Mouse (Mus musculus): Measurements from ENCODE around the gene Sdk1. TPM values are rescaled to one million over a fixed set of nuclear protein-coding genes. Genes with fewer than 3 reads are reported as not detected.
A peak's percentile ranks its signal among the peaks of the same experiment; 100 is the strongest.

The Sdk1 gene
- polyA plus RNA-seq, 1 experiment from 2014 or later = 2.0 TPM

DNA sequence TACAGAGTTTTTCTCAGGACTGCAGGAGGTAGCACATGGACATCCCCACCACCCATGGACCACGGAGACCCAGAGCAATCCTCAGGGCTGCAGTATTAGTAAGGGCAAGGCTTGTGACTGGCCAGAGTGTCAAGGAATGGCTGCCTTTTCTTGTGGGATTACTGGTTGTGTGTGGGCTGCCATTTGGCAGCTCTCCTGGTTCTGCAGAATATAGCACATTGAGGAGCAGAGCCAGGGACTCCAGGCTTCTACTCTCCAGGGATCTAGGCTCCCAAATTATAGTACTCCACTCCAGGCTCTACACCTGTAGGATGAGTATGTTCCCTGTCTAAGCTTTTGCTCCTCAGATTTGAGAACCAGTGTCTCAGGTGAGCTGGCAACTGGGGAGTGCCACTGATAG, 69.4 kb downstream of the Sdk1 start:
- H3K4me1 ChIP-seq (ENCODE audit: control insufficient read depth, insufficient read depth, low read depth, low read length) = no peaks in the 10 kb centered on the region
- WGBS = 74% methylated on average over 1 of the region's 1 CpGs

DNA sequence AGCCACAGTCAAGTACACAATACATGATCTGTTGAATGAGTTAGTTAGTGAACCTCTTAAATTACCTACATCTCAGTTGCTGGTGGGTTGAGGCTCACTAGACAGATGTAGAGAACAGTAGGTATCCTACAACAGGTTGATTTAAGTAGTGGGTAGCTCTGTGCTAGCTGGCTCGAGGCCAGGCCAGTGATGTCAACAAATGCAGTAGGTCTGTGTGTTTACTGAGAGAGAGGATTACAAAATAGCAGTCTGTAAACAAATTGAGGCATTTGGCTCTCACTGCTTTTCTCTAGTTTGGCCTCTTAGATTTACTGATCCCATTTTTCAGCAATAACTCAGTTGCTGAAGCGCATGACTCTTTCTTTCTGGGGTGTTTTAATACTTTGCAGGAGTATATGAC, 70.5 kb downstream of the Sdk1 start:
- ATAC-seq = no peak
- no peaks in the 10 kb centered on the region for H3K9me3 ChIP-seq (ENCODE audit: control insufficient read depth, low read length)
- WGBS = 81% methylated on average over 2 of the region's 2 CpGs
- no peaks in the 10 kb centered on the region for H3K36me3 ChIP-seq (ENCODE audit: control insufficient read depth, insufficient read depth, low read length)
- H3K9ac ChIP-seq (ENCODE audit: low read depth, low read length) = no peak overlapping the region
- no peak overlapping the region for H3K4me2 ChIP-seq (ENCODE audit: low read length)
- H3K27ac ChIP-seq (ENCODE audit: low read depth, low read length) = no peak overlapping the region
- H3K4me1 ChIP-seq (ENCODE audit: control insufficient read depth, insufficient read depth, low read depth, low read length) = no peaks in the 10 kb centered on the region
- H3K27me3 ChIP-seq (replicated peaks; ENCODE audit: control insufficient read depth, insufficient read depth, low read length) = no peaks in the 10 kb centered on the region
- H3K4me3 ChIP-seq (ENCODE audit: low read length) = no peak overlapping the region

More for the DNA sequence above, 69.4 kb downstream of the Sdk1 start:
- no peak for ATAC-seq
- no peak overlapping the region for H3K4me2 ChIP-seq (ENCODE audit: low read length)
- no peak overlapping the region for H3K4me3 ChIP-seq (ENCODE audit: low read length)
- no peaks in the 10 kb centered on the region for H3K36me3 ChIP-seq (ENCODE audit: control insufficient read depth, insufficient read depth, low read length)
- no peak overlapping the region for H3K9ac ChIP-seq (ENCODE audit: low read depth, low read length)
- H3K27ac ChIP-seq (ENCODE audit: low read depth, low read length) = no peak overlapping the region
- no peaks in the 10 kb centered on the region for H3K9me3 ChIP-seq (ENCODE audit: control insufficient read depth, low read length)
- no peaks in the 10 kb centered on the region for H3K27me3 ChIP-seq (replicated peaks; ENCODE audit: control insufficient read depth, insufficient read depth, low read length)

DNA sequence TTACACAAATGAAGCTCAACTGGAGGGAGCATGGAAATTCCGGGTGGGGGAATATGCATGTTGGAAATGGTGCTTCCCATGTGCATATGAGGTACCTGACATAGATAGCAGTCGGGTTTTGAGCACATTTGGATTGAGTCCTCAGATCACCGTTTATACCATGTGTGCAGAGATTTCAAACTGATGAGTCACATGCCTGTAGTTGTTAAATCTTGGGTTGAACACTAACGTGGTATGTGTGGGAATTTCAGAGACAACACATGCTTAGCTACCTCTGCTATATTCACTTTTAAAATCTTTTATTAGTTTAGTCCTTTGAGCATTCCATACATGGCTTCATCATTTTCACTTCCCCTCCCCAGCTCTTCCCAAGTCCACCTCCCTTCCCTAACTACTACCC, 71.0 kb downstream of the Sdk1 start:
- no peak overlapping the region for H3K4me3 ChIP-seq (ENCODE audit: low read length)

DNA sequence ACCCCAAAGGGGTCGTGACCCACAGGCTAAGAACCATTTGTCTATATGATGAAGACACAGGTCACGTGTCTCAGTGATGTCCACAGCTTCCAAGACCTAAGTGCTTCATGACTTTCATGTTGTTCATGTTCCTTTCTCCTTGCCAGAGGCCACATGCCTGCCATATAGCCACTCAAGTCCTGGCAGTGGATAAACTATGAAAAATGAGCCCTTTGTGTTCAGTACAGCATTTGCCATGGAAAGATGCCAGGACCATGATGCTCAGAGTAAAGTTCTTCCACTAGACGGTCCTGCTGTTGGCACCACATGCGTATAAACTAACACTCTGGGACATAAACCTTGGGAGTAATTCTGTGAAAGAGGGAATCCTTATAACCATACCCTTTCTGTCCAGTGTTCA, 75.8 kb downstream of the Sdk1 start:
- WGBS = 58% methylated on average over 4 of the region's 4 CpGs
- Histone ChIP-seq H3K27ac (ENCODE audit: low read depth, low read length) (no peak overlapping the region), H3K9ac (ENCODE audit: low read depth, low read length) (no peak overlapping the region), H3K36me3 (ENCODE audit: control insufficient read depth, insufficient read depth, low read length) (no peaks in the 10 kb centered on the region), H3K4me2 (ENCODE audit: low read length) (no peak overlapping the region), H3K9me3 (ENCODE audit: control insufficient read depth, low read length) (no peaks in the 10 kb centered on the region), H3K27me3 (replicated peaks; ENCODE audit: control insufficient read depth, insufficient read depth, low read length) (no peaks in the 10 kb centered on the region), H3K4me1 (ENCODE audit: control insufficient read depth, insufficient read depth, low read depth, low read length) (no peaks in the 10 kb centered on the region), H3K4me3 (ENCODE audit: low read length) (no peak overlapping the region)
- ATAC-seq = no peak

More for the DNA sequence above, 71.0 kb downstream of the Sdk1 start:
- H3K36me3 ChIP-seq (ENCODE audit: control insufficient read depth, insufficient read depth, low read length) = no peaks in the 10 kb centered on the region
- H3K9me3 ChIP-seq (ENCODE audit: control insufficient read depth, low read length) = no peaks in the 10 kb centered on the region
- no peak overlapping the region for H3K27ac ChIP-seq (ENCODE audit: low read depth, low read length)
- H3K27me3 ChIP-seq (replicated peaks; ENCODE audit: control insufficient read depth, insufficient read depth, low read length) = no peaks in the 10 kb centered on the region
- no peaks in the 10 kb centered on the region for H3K4me1 ChIP-seq (ENCODE audit: control insufficient read depth, insufficient read depth, low read depth, low read length)
- no peak overlapping the region for H3K4me2 ChIP-seq (ENCODE audit: low read length)
- 89% methylated on average over 4 of the region's 4 CpGs for WGBS
- no peak for ATAC-seq
- no peak overlapping the region for H3K9ac ChIP-seq (ENCODE audit: low read depth, low read length)

DNA sequence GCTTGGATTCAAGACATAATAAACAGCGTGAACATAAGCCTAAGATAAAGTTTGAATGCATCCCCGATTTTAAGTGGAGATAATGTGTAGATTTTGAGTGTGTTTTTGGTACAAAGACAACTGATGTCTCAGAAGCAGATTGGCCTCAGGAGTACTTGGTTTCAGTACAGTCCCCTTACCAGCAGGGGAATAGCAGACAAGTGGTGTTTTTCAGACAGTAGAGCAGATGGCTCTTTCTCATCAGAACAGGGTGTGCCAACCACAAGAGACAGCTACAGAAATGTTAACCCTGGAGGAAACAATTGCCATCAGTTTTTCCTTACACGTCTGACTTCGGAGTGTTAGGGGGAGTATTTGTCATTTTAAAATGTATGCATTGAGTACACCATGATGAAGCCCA, 83.6 kb downstream of the Sdk1 start:
- Histone ChIP-seq H3K36me3 (ENCODE audit: control insufficient read depth, insufficient read depth, low read length) (no peaks in the 10 kb centered on the region), H3K4me2 (ENCODE audit: low read length) (no peak overlapping the region), H3K9me3 (ENCODE audit: control insufficient read depth, low read length) (no peaks in the 10 kb centered on the region), H3K4me3 (ENCODE audit: low read length) (no peak overlapping the region), H3K9ac (ENCODE audit: low read depth, low read length) (no peak overlapping the region), H3K27ac (ENCODE audit: low read depth, low read length) (no peak overlapping the region), H3K27me3 (replicated peaks; ENCODE audit: control insufficient read depth, insufficient read depth, low read length) (no peaks in the 10 kb centered on the region), H3K4me1 (ENCODE audit: control insufficient read depth, insufficient read depth, low read depth, low read length) (no peaks in the 10 kb centered on the region)
- ATAC-seq = no peak
- WGBS = 81% methylated on average over 4 of the region's 4 CpGs

DNA sequence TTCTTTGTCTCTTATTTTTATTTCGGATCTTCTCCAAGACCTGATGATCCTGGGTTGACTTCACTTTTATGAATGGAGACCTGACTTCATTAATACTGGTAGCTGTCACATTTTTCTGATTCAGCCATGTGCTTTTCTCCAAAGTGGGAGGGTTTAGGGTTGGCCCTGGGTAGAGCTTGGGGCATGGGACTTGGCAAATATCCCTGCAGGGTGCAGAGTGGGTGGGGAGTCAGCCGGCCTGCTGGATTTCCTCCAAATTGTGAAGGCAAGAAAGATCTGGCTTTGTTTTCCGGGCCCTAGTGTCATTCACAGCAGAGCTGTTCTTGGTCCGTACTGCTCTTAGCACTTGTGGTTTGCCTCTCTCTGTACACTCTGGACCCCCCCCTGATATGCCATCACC, 103.1 kb downstream of the Sdk1 start:
- H3K9me3 ChIP-seq (ENCODE audit: control insufficient read depth, low read length) = peaks cover 6% of the 10 kb centered on the region
- no peak overlapping the region for H3K27ac ChIP-seq (ENCODE audit: low read depth, low read length)
- peak; percentile 56; the same call in 1 of the 2 replicates for ATAC-seq
- no peak overlapping the region for H3K4me3 ChIP-seq (ENCODE audit: low read length)
- 37% methylated on average over 4 of the region's 4 CpGs for WGBS
- no peaks in the 10 kb centered on the region for H3K36me3 ChIP-seq (ENCODE audit: control insufficient read depth, insufficient read depth, low read length)
- no peaks in the 10 kb centered on the region for H3K27me3 ChIP-seq (replicated peaks; ENCODE audit: control insufficient read depth, insufficient read depth, low read length)
- no peak overlapping the region for H3K9ac ChIP-seq (ENCODE audit: low read depth, low read length)
- no peak overlapping the region for H3K4me2 ChIP-seq (ENCODE audit: low read length)
- no peaks in the 10 kb centered on the region; the same call in 1 of the 2 replicates for H3K4me1 ChIP-seq (ENCODE audit: control insufficient read depth, insufficient read depth, low read depth, low read length)

DNA sequence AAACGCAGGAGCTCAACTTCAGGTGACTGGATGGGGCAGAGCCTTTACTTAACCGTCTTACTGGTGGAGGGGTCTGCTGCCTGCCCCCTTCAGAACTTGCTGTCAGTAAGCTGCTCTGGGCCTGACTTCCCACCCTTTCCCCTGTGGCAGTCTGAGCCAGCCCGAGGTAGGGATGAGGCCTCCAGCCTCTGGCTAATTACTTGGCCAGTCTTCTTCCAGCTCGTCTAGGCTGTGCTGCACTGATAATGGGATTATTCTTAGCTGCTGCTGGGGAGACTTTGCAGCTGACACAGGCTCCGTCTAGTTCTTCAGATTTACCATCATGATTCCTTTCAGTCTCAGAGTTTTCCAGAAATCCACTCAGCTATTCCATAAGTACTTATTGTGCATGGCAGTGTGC, 104.2 kb downstream of the Sdk1 start:
- ATAC-seq = no peak

DNA sequence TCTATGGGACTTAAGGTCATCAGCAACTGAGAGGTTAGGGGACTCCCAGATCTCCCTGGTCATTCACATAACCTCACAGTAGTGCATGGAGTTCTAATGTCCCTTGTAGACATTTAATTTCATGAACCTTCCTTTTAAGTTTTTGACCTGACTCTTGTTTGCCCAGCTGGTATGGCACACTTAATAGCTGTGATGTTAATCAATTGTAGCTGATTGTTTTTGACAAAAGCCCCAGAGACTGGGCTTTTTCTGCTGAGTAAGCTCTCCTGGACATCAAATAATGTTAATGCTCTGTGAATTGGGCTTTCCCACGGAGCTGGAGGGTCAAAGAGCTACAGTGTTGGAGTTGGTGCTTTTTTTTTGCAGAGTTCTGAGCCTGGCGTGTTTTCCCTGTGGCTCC, 121.4 kb downstream of the Sdk1 start:
- H3K4me2 ChIP-seq (ENCODE audit: low read length) = no peak overlapping the region
- 21% methylated on average over 2 of the region's 2 CpGs for WGBS
- H3K9ac ChIP-seq (ENCODE audit: low read depth, low read length) = no peak overlapping the region
- no peak for ATAC-seq
- H3K27ac ChIP-seq (ENCODE audit: low read depth, low read length) = no peak overlapping the region
- no peak overlapping the region for H3K4me3 ChIP-seq (ENCODE audit: low read length)
- no peaks in the 10 kb centered on the region for H3K27me3 ChIP-seq (replicated peaks; ENCODE audit: control insufficient read depth, insufficient read depth, low read length)
- no peaks in the 10 kb centered on the region for H3K4me1 ChIP-seq (ENCODE audit: control insufficient read depth, insufficient read depth, low read depth, low read length)
- no peaks in the 10 kb centered on the region for H3K9me3 ChIP-seq (ENCODE audit: control insufficient read depth, low read length)
- H3K36me3 ChIP-seq (ENCODE audit: control insufficient read depth, insufficient read depth, low read length) = no peaks in the 10 kb centered on the region

More for the DNA sequence above, 104.2 kb downstream of the Sdk1 start:
- Histone ChIP-seq H3K9ac (ENCODE audit: low read depth, low read length) (no peak overlapping the region), H3K36me3 (ENCODE audit: control insufficient read depth, insufficient read depth, low read length) (no peaks in the 10 kb centered on the region), H3K4me2 (ENCODE audit: low read length) (no peak overlapping the region), H3K27me3 (replicated peaks; ENCODE audit: control insufficient read depth, insufficient read depth, low read length) (no peaks in the 10 kb centered on the region), H3K4me1 (ENCODE audit: control insufficient read depth, insufficient read depth, low read depth, low read length) (no peaks in the 10 kb centered on the region; the same call in 1 of the 2 replicates), H3K4me3 (ENCODE audit: low read length) (no peak overlapping the region), H3K27ac (ENCODE audit: low read depth, low read length) (no peak overlapping the region), H3K9me3 (ENCODE audit: control insufficient read depth, low read length) (peaks cover 6% of the 10 kb centered on the region)
- 67% methylated on average over 5 of the region's 5 CpGs for WGBS

DNA sequence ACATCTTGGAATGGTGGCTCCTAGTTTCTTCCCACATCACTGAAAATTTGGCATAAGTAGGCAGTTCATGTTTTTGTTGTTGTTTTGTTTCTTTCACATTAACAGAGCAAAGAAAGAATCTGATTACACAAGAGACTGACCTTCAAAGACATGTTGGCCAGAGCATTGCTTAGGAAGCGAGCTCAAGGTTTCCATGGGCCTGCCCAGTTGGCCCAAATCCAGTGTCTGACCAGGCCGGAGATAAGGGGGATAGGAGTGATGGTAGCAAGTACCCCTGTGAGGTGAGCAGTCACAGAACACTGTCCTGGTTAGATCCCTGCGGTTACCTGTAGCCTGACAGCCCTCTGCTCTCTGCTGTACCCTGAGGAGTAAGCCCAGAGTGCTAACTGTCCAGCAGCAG, 122.7 kb downstream of the Sdk1 start:
- ATAC-seq = no peak
- Histone ChIP-seq H3K4me2 (ENCODE audit: low read length) (no peak overlapping the region), H3K9ac (ENCODE audit: low read depth, low read length) (no peak overlapping the region), H3K36me3 (ENCODE audit: control insufficient read depth, insufficient read depth, low read length) (no peaks in the 10 kb centered on the region), H3K9me3 (ENCODE audit: control insufficient read depth, low read length) (no peaks in the 10 kb centered on the region), H3K27me3 (replicated peaks; ENCODE audit: control insufficient read depth, insufficient read depth, low read length) (no peaks in the 10 kb centered on the region), H3K4me1 (ENCODE audit: control insufficient read depth, insufficient read depth, low read depth, low read length) (peaks cover 1% of the 10 kb centered on the region), H3K27ac (ENCODE audit: low read depth, low read length) (no peak overlapping the region), H3K4me3 (ENCODE audit: low read length) (no peak overlapping the region)
- WGBS = 88% methylated on average over 3 of the region's 3 CpGs

DNA sequence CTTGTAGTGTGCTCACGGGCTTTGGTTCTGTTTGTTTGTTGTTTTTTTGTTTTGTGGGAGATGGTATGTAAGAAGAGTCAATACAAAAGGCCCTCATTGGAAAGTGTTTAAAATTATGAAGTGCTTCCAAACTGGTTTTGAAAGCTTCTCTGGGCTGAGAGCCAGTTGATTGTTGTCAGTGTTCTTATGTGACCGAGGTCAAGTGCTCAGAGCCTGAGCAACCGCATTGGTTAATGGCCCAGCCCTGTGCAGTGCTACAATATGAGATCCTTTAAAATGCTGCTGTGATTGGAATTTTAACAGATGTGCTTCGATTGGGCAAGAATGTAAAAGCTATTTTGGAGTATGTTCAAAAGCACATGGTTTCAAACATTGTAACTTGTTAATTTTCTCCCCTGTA, 127.3 kb downstream of the Sdk1 start:
- peaks cover 3% of the 10 kb centered on the region for H3K4me1 ChIP-seq (ENCODE audit: control insufficient read depth, insufficient read depth, low read depth, low read length)
- no peaks in the 10 kb centered on the region for H3K9me3 ChIP-seq (ENCODE audit: control insufficient read depth, low read length)
- H3K36me3 ChIP-seq (ENCODE audit: control insufficient read depth, insufficient read depth, low read length) = no peaks in the 10 kb centered on the region
- no peaks in the 10 kb centered on the region for H3K27me3 ChIP-seq (replicated peaks; ENCODE audit: control insufficient read depth, insufficient read depth, low read length)
- no peak overlapping the region for H3K4me2 ChIP-seq (ENCODE audit: low read length)
- no peak overlapping the region for H3K4me3 ChIP-seq (ENCODE audit: low read length)
- no peak for ATAC-seq
- no peak overlapping the region for H3K9ac ChIP-seq (ENCODE audit: low read depth, low read length)
- WGBS = 43% methylated on average over 4 of the region's 4 CpGs
- H3K27ac ChIP-seq (ENCODE audit: low read depth, low read length) = no peak overlapping the region

Data from hindbrain, embryonic 16.5 days (tissue).